Mouse (Mus musculus) urinary bladder, postnatal 25 days (tissue): ENCODE measurements around the gene Nol12.
A peak's percentile ranks its signal among the peaks of the same experiment; 100 is the strongest.

Experiments used
- DNase-seq: peaks from one replicate; pipeline ENCODE4 v3.0.0; 2022; ENCODE audit warnings: low spot score

Gene Nol12

DNA sequence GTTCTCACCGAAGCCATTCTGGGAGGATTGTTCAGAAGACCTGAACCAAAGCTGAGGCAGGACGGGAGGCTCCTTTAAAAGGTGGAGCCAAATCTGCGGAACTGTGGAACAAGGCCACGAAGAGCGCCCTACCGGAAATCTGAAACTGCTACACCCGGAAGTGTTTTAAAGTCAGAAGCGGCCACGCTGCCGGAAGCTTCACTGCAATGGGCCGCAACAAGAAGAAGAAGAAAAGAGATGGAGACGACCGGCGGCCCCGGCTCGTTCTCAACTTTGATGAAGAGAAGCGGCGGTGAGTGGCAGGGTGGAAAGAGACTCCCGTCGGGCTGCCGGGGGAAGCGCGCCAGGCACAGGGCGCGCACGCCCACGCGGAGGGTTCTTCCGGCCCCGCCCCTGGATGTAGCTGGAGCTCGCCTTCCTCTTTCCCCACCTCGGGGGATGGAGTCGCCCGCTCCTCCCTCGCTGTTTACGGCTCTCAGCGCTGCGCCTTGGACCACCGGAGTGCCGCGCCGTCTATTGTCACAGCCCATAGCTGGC, at the start of gene Nol12:
Gene Nol12 (plus strand): TSS at position 150 of the 537 bp plus-strand sequence.
- peak; percentile 72 for DNase-seq

DNA sequence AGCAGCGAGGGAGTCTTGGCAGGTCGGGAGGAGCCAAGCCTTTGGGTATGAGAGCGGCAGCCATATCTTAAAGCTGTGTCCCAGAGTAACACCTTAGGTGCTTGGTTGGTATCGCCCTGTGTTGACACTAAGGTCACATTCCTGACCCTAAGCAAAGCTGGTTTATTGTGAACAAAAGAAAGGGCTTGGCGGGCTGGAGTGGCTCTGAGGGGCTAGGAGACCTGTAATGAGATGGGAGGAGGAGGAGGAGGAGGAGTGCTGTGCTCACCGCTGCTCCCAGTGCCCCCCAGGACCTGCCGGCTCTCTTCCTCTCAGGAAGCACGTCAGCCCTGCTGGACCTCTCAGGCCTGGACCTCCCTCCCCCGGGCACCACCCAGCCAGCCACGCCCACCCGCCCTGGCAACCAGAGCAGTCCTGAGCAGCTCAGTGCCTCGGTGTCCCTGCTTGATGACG, 45.3 kb upstream of the Nol12 start:
- no peak for DNase-seq

DNA sequence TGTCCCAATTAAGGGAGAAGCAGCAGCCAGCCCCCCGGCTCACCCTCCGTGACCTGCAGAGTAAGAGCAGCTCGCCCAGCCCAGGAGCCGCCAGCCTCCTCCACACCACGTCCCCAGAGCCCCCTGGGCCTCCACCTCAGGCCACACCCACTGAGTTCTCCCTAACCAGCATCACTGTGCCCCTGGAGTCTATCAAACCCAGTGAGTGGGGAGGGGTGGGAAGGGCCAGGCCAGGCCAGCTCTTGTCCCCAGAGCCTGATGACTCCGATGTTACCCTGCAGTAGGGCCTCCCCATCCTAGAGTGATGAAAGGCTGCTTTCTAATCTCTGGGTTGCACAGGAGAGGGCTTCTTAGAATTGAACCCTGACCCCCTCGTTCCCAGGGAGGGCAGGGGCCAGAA, 42.3 kb upstream of the Nol12 start:
- no peak for DNase-seq

DNA sequence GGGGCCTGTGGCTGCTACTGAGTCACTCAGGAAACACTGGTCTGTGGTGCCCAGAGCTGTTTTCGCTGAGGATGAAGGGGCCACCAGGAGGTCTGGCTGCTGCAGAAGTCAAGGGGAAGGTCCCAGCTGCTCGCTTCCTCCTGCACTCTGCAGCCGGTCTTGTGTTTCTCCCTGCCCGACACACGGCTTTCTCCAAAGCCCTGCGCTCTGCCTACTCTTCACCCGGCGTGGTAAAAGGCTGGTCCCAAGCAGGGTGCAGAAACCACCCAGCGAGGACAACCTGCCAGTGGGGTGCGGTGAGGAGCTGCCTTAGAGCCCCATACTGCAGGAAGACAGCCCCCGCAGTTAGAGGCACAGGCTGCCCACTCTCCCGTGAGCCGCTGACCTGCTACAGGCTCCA, 40.0 kb upstream of the Nol12 start:
- DNase-seq: no peak

DNA sequence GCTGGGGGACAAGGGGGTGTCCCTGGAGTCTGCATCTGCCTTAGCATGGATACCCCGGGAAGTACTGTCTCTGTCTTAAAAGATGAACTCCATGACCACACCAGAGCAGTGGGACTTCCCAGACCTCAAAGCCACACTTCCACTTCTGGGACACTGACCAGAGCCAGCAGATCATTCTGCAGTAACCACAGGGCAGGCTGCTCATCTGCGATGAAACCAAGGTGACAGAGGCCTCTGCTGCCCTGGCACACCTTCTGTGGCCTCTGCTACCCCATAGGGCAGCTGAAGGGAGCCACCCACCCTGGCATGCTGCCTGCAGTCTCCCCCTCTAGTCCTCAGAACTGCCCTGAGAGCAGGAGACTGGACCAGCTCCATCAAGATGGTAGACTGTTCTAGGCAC, 39.0 kb upstream of the Nol12 start:
- DNase-seq: no peak

DNA sequence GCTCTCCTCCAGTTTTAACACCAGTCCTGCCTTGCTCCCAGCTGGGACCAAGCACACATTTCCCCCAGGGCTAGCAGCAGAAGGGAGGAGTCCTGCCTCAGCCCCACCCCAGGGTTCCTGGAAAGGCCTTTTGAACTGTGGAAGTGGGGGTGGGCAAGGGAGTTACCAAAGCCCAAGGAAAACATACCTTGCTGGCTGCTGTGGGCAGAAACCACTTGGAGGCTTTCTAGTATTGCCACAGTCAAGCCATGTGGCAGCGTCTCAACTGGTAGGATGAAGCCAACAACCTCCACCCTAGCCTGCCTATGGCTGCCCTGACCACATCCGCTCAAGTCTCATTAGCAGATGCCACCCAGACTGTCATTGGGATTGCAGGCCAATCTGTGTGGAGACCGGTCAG, 38.6 kb upstream of the Nol12 start:
- DNase-seq: no peak

DNA sequence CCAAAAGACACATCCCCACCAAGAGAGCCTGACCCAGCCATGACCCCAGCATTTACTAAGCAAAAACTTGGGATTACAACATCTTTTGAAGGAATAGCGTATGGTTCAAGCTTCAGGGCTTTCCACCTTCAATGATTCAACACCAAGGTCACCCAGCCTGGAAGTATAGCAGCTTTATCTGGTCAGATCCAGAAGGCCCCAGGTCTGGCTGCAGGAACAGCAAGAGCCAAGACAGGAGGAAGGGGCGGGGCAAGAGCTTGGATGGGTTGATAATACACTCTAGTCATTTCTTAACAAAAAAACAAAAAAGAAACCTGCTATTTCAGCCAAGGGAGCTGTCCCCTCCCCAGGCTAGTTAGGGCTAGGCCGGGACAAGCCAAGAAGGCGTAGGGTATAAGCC, 37.2 kb upstream of the Nol12 start:
- DNase-seq: no peak

DNA sequence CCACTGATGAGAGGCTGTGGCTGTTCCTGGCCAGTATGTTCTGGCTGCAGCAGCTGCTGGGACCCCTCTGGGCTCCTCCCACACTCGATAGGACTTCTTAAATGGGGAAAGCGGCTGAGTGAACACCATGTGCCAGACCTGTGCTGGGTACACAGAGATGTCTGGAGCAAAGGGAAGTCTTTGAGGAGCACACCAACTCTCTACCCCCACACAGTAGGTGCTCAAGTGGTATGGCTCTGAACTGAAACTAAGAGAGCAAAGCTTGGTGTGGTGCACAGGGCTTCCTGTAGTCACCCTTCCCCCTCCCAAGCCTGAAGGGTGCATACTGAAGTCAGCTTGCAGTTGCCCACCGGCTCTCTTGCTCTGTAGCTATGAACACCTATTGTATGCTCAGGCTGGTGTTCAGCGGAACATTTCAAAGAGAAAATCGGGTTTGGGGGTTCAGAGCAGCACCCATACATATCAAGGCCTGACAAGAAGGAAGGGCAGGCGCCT, 36.2 kb upstream of the Nol12 start:
- no peak for DNase-seq

DNA sequence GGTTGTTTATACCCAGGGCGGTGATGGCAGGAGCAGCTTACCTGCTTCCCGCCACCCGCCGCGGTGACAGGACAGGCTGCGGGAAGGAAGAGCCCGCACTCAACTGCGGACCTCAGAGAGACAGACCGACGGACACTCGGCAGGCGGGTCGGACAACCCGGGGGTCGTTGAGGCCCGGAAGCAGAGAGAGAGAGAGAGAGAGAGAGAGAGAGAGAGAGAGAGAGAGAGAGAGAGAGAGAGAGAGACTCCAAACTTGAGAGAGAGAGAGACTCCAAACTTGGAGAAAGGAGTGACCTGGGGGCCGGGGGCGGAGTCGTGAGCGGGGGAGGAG, 35.4 kb upstream of the Nol12 start, which contains the start of gene Gm49510:
Gene Gm49510 (plus strand): TSS at position 259 of the 331 bp plus-strand sequence.
- no peak for DNase-seq

DNA sequence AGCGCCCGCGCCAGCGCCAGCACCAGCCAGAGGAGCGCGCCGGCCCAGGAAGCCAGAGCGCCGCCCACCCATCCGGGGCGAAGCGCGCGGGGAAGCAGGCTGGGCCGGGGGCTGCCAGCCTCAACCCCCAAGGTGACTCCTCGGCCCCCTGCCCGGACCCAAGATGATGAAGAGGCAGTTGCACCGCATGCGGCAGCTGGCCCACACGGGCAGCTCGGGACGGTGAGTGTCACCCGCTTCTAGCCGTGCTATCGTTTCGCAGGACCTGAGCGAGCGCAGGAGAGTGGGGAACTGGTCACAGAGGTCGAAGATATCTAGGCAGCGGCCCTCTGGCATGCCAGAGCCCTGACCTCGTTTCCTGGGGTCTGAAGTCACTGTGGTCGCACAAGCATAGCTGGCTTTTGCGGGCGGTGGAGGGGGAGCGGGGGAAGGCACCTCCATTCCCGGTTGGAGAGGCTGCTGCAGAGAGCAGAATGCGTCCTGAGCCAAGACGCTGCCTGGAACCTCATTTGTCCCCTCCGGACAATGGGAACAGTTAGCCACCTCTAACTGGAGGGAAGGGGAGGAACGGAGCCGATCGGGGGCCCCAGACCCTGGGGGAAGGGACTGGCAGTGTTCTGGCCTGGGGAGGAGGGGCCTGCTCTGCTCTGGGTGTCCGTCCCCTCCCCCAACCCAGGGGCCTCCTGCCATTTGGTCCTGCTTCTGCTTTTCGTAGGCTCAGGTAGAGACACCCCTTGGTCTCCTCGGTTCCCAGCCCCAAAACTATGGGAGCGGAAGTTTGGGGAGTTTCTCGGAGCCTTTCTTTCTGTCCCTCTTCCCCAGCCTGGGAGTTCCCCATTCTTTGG, 34.8 kb upstream of the Nol12 start, which contains the start of gene Sh3bp1:
Gene Sh3bp1 (plus strand): TSS at position 29 of the 845 bp plus-strand sequence.
- peak; percentile 65 for DNase-seq

DNA sequence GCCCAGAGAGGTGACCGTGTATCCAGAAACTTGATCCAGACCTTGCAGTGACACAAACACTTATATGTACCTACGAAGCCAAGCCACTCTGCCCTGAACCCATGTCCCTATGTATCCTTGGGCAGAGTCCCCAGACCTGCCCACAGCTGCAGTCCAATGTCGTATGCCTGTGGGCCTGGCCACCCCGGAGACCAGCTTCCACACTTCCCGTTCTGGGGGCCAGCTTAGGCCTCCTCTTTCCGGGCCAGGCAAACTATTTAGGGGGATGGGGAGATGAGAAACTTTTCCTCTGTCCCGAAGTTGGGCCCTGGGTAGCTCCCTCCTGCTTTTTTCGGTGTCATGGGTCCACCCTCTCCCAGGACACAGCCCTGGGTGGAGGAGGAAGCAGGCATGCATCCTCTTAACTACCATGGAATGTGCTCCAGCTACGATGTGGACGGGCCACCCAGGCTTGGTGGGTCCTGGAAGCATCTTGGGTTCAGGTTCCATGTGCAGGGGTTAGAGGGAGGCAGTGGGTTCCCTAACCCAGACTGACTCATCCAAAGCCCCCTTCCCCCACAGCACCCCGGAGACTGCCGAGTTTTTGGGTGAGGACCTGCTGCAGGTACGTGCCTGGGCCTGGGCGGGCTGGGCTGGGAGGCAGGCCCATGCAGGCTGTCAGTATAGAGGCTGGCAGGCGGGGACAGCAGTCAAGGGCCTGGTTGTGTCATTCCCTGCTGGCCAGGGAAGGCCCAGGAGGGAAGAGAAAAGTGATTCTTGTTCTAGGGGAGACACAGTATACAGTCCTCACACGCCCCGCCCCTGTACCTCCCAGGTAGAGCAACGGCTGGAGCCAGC, 33.9 kb upstream of the Nol12 start:
- DNase-seq: no peak

DNA sequence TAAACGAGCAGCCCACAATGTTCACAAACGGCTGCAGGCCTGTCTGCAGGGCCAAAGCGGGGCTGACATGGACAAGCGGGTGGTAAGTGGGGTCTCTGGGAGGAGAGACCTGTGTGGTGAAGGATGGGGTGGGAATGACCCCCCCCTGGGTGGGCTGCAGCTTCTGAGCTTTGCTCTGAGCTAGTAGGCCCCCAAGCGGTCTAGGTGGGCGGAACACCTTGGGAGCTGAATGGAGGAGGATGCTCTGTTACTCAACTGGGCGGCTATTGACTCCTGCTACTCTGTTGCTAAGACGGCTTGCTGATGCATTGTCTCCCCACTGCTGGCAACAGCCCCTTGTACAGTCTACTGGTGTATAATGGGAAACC, 33.3 kb upstream of the Nol12 start:
- no peak for DNase-seq

DNA sequence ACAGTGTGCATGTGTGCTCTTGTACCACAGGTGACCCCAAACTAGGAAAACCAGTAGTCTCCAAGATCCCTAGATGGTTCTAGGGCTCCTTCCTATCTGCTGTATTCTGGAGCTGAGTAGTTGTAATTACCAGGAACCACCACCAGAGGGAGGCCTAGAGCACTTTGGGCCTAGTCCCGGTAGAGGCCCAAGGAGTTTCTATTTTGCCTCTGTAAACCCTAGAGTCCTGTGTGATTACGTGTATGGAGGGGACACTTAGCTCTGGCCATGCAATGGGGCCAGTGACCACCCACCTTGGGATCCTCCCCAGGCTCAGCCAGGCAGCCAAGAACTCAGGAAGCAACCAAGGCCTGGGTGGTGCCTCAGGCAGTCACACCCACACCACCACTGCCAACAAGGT, 31.5 kb upstream of the Nol12 start:
- DNase-seq: peak; percentile 84

DNA sequence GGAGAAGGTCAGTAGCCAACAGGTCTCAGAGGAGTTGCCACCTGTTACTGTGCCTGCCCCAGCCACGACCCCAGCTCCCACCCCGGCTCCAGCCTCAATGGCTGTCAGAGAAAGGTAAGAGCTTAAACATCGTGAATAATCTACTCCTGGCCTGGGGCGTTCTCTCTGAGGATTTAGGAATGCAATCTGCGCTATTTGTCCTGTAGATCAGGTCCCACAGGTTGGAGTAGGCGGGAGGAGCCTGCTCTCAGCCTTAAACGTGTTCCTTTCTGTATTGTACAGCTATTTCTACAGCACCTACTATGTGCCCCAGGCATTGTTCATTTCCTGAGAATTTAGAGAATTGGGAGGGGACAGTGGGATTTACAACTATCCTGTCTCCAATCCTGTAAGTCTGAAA, 26.3 kb upstream of the Nol12 start:
- DNase-seq: no peak

DNA sequence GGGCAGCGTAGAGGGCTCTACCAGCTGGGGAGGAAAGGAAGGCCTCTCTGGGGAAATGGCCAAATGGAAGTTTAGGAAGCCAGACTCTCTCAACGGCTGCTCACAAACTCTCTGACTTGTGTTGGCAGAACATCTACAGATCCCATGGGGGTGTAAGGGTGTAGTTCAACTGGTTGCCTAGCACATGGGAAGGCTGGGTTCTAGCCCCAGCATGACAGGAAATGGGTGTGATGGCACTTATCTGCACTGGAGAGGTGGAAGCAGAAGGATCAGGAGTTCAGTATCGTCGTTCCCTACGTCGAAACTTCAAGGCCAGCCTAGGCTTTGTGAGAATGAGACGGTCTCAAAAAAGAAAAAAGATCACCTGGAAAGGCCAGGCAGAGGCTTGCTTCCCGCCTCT, 25.8 kb upstream of the Nol12 start:
- no peak for DNase-seq

DNA sequence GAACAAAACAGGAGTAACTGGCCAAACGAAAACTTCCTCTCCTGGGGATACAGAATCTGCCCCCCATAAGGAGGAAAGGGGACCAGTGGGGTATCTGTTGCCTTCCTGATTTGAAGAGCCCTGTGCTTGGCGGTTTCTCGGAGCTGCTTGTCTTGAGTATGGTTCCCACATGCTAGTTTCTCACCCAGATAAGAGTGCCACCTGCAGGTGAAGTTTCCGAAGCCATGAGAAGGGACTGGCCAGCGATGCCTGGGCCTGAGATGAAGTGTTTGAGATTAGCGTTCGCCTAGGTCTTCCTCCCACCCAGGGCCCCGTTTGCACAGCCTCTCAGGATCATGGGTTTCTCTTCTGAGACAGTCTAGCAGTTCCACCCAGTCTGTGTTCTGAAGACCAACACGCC, 22.7 kb upstream of the Nol12 start:
- DNase-seq: no peak

DNA sequence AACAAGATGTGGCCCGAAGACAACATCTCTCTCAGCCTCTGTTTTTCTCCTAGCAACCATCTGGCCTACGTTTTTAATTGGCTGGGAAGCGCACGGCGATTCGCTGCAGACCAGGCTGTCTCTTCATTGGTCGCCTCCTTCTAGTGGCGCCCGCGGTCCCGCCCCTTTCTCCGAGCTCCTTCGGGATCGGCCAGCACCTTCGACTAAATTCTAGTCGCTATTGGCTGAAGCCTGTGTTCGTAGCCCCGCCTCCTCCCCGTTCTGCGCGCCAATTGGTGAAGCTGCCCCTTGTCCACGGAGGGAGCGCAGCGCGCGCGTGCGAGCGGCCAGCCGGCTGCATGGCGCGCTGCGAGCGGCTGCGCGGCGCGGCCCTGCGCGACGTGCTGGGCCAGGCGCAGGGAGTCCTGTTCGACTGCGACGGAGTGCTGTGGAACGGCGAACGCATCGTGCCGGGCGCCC, 21.1 kb upstream of the Nol12 start, which contains the start of gene Pdxp:
Gene Pdxp (plus strand): TSS at position 288 of the 459 bp plus-strand sequence.
- peak; percentile 80 for DNase-seq

DNA sequence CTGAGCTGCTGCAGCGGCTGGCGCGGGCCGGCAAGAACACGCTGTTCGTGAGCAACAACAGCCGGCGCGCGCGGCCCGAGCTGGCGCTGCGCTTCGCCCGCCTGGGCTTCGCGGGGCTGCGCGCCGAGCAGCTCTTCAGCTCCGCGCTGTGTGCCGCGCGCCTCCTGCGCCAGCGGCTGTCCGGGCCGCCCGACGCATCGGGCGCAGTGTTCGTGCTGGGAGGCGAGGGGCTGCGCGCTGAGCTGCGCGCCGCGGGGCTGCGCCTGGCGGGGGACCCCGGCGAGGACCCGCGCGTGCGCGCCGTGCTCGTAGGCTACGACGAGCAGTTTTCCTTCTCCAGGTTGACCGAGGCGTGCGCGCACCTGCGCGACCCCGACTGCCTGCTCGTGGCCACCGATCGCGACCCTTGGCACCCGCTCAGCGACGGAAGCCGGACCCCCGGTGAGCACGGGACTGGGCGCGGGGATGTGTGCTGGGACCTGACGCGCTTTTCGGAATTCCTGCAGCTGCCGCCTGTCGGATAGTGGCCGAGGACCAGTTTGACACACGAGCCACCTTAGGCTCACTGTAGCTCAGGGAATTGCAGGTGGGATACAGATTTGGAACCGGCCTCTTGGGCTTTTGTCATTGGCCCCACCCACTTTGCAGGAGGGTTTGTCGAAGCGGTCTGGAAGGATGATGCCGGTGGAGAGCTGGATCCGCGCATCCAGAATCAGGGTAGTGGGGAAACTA, 20.5 kb upstream of the Nol12 start:
- no peak for DNase-seq

DNA sequence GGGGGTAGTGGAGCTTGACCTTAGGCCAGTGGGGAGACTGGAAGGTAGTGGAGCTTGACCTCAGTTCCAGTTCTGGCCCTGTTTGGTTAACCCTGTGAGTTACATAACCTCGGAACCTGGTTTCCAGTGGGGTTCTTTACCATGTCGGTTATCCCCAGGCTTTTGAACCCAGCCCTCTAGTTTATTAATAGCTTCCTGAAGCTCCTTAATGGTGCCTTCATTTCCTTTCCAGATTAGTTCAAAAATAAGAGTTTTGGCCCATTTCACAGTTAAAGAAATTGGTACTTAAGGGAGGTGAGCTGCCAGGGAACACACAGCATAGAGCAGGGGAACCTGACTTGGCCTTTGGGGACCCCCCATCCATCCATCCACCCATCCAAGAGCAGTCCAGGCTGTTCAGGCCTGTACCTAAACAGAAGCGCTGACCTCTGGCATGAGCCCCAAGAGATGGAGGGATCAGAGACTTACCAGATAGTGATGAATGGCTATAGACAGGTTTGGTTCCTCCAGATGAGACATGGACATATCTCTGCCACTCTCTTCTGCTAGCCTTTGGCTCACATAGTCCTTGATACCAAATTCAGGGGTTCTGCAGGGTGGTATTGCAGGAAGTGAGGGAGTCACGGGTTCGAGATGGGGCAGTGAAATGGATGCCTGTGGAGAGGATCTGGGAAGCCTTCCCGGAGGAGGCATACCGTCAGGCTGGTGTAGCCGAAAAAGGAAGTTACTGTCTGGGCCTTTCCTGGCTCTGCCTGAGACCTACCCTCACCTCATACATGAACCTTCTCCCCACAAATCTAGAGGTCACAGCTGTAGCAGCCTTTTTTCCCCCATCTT, 19.7 kb upstream of the Nol12 start:
- no peak for DNase-seq

DNA sequence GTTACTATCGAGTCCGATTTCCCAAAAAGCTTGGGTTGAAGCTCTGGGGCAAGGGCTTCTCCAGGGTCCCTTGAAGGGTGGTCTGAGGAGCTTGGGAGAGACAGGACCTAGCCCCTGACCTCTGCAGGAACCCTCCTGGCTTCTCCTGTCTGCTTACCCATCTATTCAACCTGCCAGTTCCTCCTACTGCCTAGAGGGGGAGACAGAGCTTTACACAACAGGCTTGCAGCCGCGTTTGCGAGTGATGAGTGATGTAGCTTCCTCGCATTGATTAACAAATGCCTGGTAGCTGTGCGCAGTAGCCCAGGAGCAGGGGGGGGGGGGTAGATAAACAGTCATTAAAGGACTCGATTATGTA, 19.1 kb upstream of the Nol12 start:
- peak; percentile 40 for DNase-seq
